Mouse (Mus musculus) lung, adult 2 months (tissue): ENCODE data around the gene Dars2. TPM values are rescaled to one million over a fixed set of nuclear protein-coding genes. Genes with fewer than 3 reads are reported as not detected.

Experiments used
- DNase-seq: peaks from one replicate; pipeline ENCODE4 v3.0.0; 2022
- H3K4me1 ChIP-seq: fragments of 200-500 bp; 2 replicates; pipeline ENCODE4 v1.6.1; 2011; ENCODE audit warnings: low read length; ENCODE audit not compliant: control insufficient read depth, insufficient read depth
- H3K4me3 ChIP-seq: fragments of 200-500 bp; replicated peaks from 2 replicates; pipeline ENCODE3; 2011; ENCODE audit warnings: low read depth, mild to moderate bottlenecking, control low read depth, low read length; ENCODE audit errors: extremely low read depth
- CTCF ChIP-seq: fragments of 200-500 bp; IDR thresholded peaks from 2 replicates; pipeline ENCODE4 v1.5.1; 2011; ENCODE audit warnings: mild to moderate bottlenecking, low read length, control low read depth; ENCODE audit not compliant: insufficient read depth
- POLR2A ChIP-seq: fragments of 200-500 bp; IDR thresholded peaks from 2 replicates; pipeline ENCODE4 v1.6.1; 2011; ENCODE audit warnings: low read depth, mild to moderate bottlenecking, control low read depth, low read length, borderline replicate concordance; ENCODE audit errors: extremely low read depth
- WGBS: fragments of 180-500 bp; shearing (Covaris S2); methylation state at CpG from one replicate; pipeline ENCODE4 v1.1.7; 2018; 5-methylcytosine and 5-hydroxymethylcytosine counted together
- polyA plus RNA-seq: library from polyadenylated mRNA; depleted of rRNA; stranded (reverse); fragments of >200 nt; gene quantifications from 2 replicates; pipeline ENCODE4 v1.2.3, GENCODE M21; 2012; rRNA removed

Gene Dars2
- 4.3 and 10.6 TPM in 2 replicates for polyA plus RNA-seq

GRCm38 (mm10) chr1:161070352-161071271 is at the start of gene Dars2, which contains the start of gene Cenpl:
Dars2 (minus strand) TSS chr1:161070658.
Cenpl (plus strand) TSS chr1:161070713.
- peak; percentile 96 for DNase-seq
- Histone ChIP-seq H3K4me3 (peak within 1 kb of the TSS; percentile 89), H3K4me1 (0 out of 2 replicates have a peak, but pooled peaks cover 3% of the 10 kb centered on the region)
- no peak for TF ChIP-seq CTCF
- peak; percentile 55; the same call in 1 of the 2 replicates for TF ChIP-seq POLR2A
- under 1% methylated on average over 57 of the region's 57 CpGs for WGBS

- Histone ChIP-seq H3K4me1 (no peaks in the 10 kb centered on the region; the same call in 1 of the 2 replicates), H3K4me3 (no peak overlapping the region)
- no peak for DNase-seq
- TF ChIP-seq POLR2A (no peak), CTCF (no peak)
Measured at GRCm38 (mm10) chr1:161114591-161114990, 44.1 kb upstream of the Dars2 start.

- no peak overlapping the region for H3K4me3 ChIP-seq
- DNase-seq: no peak
- H3K4me1 ChIP-seq: no peaks in the 10 kb centered on the region
- 85% methylated on average over 8 of the region's 8 CpGs for WGBS
- TF ChIP-seq CTCF: no peak
- TF ChIP-seq POLR2A: no peak
Measured at GRCm38 (mm10) chr1:161109216-161109615, 38.8 kb upstream of the Dars2 start.

GRCm38 (mm10) chr1:161103842-161104241 is 33.4 kb upstream of the Dars2 start:
- DNase-seq: no peak
- H3K4me3 ChIP-seq: no peak overlapping the region
- H3K4me1 ChIP-seq: no peaks in the 10 kb centered on the region
- WGBS: 46% methylated on average over 1 of the region's 1 CpGs
- TF ChIP-seq CTCF: no peak
- TF ChIP-seq POLR2A: no peak

GRCm38 (mm10) chr1:161099721-161100405 is 29.4 kb upstream of the Dars2 start:
- Histone ChIP-seq H3K4me3 (no peak overlapping the region), H3K4me1 (no peaks in the 10 kb centered on the region)
- WGBS: 96% methylated on average over 4 of the region's 4 CpGs
- DNase-seq: no peak
- TF ChIP-seq POLR2A (no peak), CTCF (no peak)

GRCm38 (mm10) chr1:161077243-161077642 is 6.8 kb upstream of the Dars2 start:
- no peak for TF ChIP-seq POLR2A
- no peak for TF ChIP-seq CTCF
- no peaks in the 10 kb centered on the region for H3K4me1 ChIP-seq
- DNase-seq: no peak

GRCm38 (mm10) chr1:161076238-161076637 is 5.8 kb upstream of the Dars2 start:
- no peak for DNase-seq
- no peak overlapping the region for H3K4me3 ChIP-seq

More at GRCm38 (mm10) chr1:161077243-161077642, 6.8 kb upstream of the Dars2 start:
- no peak overlapping the region for H3K4me3 ChIP-seq
- WGBS: 87% methylated on average over 3 of the region's 3 CpGs

GRCm38 (mm10) chr1:161071272-161071620 is 788 bp upstream of the Dars2 start:
- peak overlapping the region; percentile 81 for H3K4me3 ChIP-seq
- H3K4me1 ChIP-seq: 0 out of 2 replicates have a peak, but pooled peaks cover 3% of the 10 kb centered on the region
- no peak for DNase-seq
- under 1% methylated on average over 12 of the region's 12 CpGs for WGBS
- TF ChIP-seq CTCF (no peak), POLR2A (no peak)

More at GRCm38 (mm10) chr1:161076238-161076637, 5.8 kb upstream of the Dars2 start:
- TF ChIP-seq POLR2A (no peak), CTCF (no peak)
- WGBS: 73% methylated on average over 6 of the region's 6 CpGs
- H3K4me1 ChIP-seq: no peaks in the 10 kb centered on the region

GRCm38 (mm10) chr1:161063351-161063750 is 7.1 kb downstream of the Dars2 start:
- TF ChIP-seq CTCF (no peak), POLR2A (no peak)
- Histone ChIP-seq H3K4me1 (no peaks in the 10 kb centered on the region), H3K4me3 (no peak overlapping the region)
- 76% methylated on average over 1 of the region's 1 CpGs for WGBS
- DNase-seq: no peak
